Mouse (Mus musculus): ENCODE data around the gene Pex11g. TPM values are rescaled to one million over a fixed set of nuclear protein-coding genes. Genes with fewer than 3 reads are reported as not detected.
A peak's percentile ranks its signal among the peaks of the same experiment; 100 is the strongest.

The Pex11g gene
- 1 to 10 TPM in 1 of 2 experiments, under 1 TPM in 1; 0.59 to 1.2 TPM for total RNA-seq (2021)

DNA sequence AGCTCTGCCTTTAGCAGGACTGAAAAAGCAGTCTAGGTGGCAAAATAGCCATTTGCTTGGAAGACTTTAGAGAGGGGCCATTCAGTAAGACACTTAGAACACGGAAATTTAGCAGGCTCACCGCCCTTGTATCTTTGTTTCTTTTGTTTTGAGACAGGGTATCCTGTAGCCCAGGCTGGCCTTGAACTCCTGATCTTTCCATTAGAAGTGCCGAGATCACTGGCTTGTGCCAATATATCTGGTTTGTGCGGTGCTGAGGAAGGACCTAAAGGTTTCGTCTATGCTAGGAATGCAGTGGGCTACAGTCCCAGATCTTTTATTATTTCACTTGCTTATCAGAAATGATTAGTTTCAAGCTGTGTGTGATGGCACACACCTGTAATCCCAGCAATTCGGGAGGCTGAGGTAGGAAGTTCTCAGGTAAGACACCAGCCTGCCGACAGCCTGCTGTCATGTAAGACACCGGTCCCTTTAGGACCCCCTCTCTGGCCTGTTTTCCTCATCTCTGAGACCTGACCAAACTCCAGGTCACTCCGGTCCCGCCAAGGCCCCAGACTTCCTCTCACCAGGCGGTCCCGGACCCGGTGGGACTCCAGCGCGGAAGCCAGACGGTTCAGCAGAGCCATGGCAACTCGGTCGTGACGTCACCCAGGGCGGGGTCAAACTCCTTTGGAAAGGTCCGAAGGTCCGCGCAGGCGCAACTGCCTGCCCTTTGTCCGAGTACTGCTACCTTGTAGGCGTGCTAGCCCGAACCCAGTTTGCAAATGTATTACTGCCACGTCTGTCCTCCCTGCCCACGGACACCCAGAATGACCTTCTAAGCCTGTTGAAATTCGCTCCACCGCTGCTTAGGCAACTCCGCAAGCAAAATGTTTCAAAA, at the start of gene Pex11g:
TSS of gene Pex11g (minus strand) at position 675 of the 880 bp plus-strand sequence.
- peak; percentile 69 to 75 for DNase-seq (ENCODE audit: extremely low spot score in 1 of 2, low spot score in 1 of 2)

DNA sequence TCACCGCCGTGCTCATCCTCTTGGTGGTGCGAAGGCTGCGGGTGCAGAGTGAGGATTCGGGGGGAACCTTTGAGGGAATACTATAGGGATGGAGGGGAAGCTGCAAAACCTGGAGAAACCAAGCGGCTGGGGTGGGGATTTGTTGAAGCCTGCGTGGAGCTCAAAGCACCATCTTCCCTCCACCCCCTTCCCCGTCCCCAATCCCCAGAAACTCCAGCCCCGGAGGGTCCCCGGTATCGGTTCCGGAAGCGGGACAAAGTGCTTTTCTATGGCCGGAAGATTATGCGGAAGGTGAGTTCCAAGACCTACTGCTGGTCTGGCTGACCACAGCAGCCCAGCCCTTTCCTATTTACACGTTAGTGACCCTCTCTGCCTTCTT, 49.6 kb upstream of the Pex11g start:
- DNase-seq (ENCODE audit: extremely low spot score in 1 of 2, low spot score in 1 of 2) = no peak

DNA sequence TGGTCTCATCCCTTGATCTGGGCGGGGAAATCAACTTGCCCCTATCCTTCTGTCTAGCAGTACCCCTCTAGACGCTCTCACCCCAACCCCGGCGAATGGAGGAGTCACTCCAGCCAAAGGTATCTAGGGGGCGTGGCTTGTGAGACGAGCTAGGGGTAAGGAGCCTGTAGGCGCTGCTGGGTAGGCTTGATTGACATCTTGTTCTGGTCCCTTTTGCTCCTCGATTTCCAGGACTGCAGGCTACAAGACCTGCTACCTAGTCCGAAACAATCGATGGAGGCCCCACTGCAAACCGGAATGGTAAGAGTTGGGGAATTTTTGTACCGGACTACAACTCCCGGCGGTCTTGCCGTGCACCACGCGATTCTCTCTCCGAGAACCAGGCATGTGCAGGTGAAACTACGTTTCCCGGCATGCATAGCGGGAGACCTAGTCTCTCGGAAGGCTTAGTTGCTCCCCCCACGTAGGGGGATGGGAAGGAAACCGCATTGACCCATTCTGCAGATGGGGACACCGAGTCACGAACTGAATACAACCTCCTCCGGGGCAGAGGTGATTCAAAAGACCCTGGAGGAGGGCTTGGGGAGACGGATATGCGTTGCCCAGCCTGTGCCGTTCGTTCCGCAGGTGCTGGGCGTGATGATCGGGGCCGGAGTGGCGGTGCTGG, 49.1 kb upstream of the Pex11g start:
- peak; percentile 84 to 90 for DNase-seq (ENCODE audit: extremely low spot score in 1 of 2, low spot score in 1 of 2)

DNA sequence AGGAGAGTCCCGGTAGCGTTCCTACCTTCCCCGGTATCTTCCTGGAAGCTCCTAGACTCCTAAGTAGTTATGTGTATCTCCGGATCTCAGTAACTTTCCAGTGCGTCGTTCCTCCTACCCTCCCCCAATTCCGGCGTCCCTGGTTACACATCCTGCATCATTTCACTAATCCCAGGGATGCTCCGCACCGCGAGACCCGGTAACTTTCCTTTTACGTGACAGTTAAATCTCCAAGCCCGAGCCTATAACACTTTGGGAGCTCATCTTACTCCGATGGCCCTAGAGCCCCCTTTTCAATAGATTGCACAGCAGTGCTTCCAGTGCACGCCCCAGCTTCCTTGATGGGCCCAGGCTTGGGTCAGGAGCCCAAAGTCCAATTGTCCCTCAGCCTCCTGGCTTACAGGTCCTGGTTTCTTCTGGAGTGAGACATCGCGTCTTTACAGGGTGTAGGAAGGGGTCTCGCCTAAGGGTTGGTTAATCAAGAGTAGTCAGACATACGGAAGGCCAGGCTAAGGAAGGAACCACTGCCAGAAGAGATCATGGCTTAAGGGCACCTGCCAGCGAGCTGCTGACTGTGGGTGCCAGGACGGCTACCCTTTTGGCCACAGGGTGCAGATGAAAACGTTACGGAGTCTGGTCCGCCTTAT, 48.4 kb upstream of the Pex11g start:
- peak; percentile 26 to 49 for DNase-seq (ENCODE audit: extremely low spot score in 1 of 2, low spot score in 1 of 2)

DNA sequence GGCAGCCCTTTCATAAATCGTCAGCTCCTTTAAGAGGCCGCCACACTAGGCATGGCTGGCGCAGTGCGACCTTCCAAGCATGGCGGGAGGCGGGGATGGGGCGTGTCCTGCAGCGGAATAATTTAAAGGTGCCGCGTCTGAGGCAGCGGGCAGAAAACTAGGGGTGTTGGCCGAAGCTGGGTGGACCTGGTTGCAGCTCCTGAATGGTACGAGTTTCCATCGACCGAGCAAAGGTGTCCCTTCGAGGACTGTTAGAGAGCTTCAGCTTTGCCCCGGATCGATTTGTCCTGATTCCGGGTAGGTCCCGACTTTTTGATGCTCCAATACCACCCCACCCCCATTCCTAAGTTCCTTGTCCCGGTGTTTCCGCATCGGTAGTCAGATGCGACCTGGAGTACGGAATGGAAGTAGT, 47.8 kb upstream of the Pex11g start, which contains the start of gene Pnpla6:
TSS of gene Pnpla6 (plus strand) at position 125 of the 412 bp plus-strand sequence.
- DNase-seq (ENCODE audit: extremely low spot score in 1 of 2, low spot score in 1 of 2) = peak; percentile 78 to 83

DNA sequence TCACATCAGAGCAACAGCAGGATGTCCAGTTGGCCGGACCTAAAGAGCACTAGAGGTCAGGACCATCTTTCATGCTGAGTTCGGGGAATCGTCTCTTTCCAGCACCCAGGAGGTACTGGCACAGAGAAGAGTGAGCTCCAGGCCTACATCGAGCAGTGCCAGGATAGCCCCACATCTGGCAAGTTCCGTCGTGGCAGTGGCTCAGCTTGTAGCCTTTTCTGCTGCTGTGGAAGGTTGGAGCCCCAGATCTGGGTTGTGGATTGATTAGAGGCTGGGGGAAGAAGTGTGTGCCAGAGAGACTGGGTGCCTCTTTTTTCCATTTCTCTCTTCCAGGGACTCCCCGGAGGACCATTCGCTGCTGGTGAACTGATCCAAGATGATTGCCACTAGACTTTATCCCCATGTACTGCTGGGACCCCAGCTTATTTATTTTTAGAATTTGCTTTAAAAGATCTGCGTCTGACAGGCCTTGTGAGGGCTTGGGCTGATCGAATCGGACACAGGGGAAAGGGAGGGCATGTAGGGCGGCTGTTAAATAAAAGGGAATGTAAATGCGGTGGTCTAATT, 47.3 kb upstream of the Pex11g start:
- DNase-seq (ENCODE audit: extremely low spot score in 1 of 2, low spot score in 1 of 2) = peak in 1 of 2 experiments; percentile 8

DNA sequence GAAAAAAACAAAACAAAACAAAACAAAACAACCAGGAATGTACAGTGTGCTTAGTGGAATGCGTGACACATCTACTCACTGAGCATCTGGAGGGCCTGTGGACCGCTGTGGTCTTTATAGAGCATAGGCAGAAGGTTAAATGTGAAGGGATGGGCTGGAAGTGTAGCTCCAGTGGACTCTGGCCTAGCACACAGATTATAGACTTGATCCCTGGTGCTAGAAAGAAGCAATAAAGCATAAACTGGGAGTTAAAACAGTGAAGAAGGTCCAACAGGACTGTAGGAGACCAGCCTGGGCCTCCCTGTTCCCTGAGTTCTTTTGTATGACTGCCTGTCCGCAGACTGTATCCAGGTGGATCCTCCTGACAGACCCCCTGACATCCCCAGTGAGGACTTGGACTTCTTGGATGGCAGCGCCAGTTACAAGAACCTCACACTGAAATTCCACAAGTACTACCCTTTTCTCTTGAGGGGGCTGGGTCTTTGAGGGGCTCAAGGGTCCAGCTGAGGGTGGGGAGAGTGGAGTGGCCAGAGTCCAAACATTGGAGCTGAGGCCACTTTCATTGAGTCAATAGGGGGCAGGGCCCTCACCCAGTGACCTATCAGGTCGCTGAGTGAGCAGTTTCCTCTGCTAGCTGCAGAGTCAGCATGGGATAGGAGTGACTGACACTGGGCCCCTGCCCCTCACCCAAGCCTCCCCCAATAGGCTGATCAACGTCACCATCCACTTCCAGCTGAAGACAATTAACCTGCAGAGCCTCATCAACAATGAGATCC, 40.7 kb upstream of the Pex11g start:
- DNase-seq (ENCODE audit: extremely low spot score in 1 of 2, low spot score in 1 of 2) = no peak

DNA sequence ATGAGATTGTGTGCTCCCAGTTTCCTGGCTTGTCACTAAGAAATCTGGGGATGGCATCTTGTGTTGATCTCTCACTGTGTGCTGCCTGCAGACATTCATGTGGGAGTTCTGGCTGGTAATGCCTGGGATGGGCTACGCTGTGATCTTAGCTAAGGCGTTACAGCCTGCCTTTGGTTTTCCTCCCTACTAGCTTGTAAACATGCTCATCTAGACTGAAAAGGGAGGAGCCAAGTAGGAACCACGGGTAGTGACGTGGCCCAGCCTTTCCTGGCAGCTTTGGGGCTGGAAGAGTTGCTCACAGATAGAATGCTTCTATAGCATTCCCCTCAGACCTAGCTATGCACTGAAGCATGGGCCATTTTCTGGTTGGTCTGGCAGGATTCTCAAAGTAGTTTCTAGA, 34.7 kb upstream of the Pex11g start:
- peak in 1 of 2 experiments; percentile 20 for DNase-seq (ENCODE audit: extremely low spot score in 1 of 2, low spot score in 1 of 2)

DNA sequence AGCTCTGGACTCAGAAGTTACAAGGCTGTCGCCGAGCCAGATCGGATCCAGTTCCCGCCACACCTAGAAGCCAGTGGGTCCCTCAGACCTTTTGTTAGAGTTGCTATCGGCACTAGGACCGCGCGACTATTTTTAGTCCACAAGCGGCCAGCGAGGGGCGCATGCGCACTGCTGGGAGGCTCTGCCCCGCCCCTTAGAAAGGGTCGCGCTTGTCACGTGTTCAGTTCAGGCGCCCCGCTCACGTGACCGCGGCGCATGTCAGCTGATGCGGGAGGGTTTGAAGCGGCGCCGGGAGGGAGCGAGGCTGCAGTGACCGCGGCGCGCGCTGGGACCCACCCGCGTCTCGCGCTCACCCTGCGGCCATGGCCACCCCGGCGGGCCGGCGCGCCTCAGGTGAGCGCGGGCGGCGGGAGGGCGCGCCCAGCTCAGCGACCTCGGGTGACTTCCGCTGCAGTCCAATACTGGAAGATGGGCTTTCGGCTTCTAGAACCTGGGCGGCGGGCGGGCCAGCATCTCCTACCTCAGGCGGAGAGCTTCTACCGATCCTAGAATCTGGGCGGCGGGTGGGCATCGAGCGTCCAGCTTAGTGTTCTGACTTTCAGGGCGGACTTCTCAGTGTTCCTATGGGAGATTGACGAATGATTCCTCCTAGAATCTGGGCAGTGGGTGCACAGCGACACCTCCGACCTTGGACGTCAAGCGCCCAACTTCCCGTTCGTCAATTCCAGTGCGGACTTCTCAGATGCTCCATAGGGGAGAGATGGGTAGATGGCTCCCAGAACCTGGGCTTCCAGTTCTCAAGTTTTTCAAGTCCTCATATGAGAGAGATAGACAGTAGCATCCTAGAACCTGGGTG, 33.0 kb upstream of the Pex11g start, which contains the start of gene Mcoln1:
TSS of gene Mcoln1 (plus strand) at position 223 of the 856 bp plus-strand sequence.
- peak; percentile 92 to 95 for DNase-seq (ENCODE audit: extremely low spot score in 1 of 2, low spot score in 1 of 2)

DNA sequence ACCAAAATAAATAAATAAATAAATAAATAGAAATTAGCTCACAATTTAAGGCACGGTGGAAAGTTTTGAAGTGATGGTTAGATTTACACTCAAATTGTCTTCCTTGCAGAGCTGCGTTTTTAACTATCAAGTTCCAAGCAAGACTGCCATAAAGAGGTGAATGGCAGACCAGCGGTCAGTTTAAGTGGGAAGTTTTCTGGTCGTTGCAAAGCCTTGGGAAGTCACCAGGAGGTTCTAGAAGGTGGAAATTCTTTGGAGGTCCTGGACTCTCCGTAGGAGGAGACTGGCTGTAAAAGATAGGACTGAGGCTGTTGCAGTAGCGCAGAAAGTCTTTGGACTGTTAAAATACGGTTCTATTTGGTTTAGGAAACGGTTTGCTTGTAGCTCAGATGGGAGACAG, 32.3 kb upstream of the Pex11g start:
- no peak for DNase-seq (ENCODE audit: extremely low spot score in 1 of 2, low spot score in 1 of 2)

DNA sequence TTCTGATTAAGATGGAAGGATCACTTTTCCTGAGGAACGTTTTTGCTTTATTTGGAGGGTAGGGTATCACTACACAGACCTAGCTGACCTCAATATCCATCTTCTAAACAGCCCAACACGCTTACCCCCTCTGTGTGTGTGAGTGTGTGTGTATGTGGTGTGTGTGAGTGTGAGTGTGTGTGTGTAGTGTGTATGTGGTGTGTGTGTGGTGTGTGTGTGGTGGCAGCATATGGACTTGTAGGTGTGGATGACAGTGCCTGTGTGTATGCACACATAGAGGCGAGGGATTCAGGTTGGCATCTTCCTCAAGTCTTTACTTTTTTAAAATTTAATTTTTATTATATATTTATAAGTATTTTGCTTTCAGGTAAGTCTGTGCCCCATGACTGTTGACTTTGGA, 31.1 kb upstream of the Pex11g start:
- DNase-seq (ENCODE audit: extremely low spot score in 1 of 2, low spot score in 1 of 2) = no peak

DNA sequence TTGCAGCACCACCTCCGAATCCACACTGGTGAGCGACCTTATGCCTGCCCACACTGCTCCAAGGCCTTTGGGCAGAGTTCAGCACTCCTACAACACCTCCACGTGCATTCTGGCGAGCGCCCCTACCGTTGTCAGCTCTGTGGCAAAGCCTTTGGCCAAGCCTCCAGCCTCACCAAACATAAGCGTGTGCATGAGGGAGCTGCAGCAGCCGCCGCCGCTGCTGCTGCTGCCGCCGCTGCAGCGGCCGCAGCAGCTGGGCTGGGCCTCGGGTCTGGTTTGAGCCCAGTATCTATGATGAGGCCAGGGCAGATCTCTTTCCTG, 28.9 kb upstream of the Pex11g start:
- no peak for DNase-seq (ENCODE audit: extremely low spot score in 1 of 2, low spot score in 1 of 2)

DNA sequence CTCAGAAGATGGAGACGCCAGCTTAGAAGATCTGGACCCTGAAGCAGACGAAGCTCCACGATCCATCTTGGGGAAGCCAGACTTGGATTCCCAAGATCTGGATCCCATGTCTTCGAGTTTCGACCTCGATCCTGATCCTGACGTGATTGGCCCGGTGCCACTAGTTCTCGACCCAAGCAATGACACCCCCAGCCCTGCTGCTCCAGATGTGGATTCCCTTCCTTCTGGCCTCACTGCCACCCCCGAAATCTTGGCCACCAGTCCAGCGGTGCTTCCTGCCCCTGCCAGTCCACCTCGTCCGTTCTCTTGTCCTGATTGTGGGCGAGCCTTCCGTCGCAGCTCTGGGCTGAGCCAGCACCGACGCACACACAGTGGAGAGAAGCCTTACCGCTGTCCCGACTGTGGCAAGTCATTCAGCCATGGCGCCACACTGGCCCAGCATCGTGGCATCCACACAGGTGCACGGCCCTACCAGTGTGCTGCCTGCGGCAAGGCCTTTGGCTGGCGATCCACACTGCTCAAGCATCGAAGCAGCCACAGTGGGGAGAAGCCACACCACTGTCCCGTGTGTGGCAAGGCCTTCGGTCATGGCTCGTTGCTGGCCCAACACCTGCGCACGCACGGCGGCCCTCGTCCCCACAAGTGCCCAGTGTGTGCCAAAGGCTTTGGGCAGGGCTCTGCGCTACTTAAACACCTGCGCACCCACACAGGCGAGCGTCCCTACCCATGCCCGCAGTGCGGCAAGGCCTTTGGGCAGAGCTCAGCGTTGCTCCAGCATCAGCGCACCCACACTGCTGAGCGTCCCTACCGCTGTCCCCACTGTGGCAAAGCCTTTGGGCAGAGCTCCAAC, 28.3 kb upstream of the Pex11g start:
- DNase-seq (ENCODE audit: extremely low spot score in 1 of 2, low spot score in 1 of 2) = no peak

DNA sequence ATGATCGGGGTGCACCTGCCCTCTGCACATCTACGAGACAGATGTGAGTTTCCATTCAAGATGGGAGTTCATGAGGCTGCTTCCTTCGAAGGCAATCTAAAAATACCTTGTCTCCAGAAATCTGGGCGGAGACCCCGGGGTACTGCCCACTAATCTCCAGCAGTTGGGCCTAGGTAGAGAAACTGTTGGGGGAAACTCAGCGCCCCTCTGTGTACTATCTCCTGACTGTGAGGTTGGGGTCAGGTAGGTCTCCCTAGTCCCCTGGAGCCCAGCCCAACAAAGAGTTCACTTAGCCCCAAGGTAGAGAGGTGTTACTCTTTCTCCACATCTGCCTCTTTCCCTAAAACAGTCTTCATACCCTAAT, 26.3 kb upstream of the Pex11g start:
- DNase-seq (ENCODE audit: extremely low spot score in 1 of 2, low spot score in 1 of 2) = no peak

DNA sequence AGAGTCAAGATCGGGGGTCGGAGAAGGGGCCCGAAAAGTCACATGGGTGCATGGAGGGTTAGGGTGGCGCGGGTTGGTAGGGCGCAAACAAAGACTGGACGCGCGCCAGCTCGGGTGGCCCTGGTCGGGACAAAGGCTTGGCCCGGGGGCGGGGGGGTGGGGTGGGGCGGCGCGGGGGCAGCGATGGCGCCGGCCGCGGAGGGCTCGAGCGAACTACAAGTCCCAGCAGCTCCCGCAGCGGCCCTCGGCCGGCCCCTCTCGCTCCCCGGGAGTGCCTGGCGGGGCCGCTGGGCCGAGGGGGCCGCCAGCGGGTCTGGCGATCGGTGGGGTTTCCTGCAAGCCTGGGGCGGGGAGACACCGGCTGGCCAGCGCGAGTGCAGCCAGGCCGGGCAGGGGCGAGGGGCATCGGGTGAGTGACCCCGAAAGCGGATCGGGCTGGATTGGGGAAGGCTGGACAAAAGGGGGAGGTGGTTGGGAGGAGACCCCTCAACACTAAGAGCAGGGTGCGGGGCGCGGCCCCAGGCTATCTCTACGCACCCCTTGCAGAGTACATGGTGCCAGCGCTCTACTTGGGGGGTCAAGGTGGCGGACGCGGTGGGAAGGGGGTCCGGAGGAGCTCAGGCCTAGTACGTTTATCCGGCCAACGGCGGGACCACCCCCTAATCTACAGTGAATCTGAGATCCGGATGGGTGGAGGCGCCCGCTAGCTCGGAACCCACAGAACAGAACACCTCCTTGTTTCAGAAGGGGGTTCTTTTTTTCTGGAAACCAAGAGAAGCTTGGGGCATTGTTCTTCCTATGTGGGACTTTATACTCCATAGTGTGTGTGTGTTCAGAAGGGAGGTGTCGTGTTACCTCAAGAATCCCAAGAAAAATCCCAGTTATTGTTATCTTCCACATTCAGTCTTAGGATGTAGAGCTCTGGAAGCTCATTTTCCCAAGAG, 25.7 kb upstream of the Pex11g start, which contains the start of gene Zfp358:
TSS of gene Zfp358 (plus strand) at position 238 of the 944 bp plus-strand sequence.
- DNase-seq (ENCODE audit: extremely low spot score in 1 of 2, low spot score in 1 of 2) = peak; percentile 60 to 68

DNA sequence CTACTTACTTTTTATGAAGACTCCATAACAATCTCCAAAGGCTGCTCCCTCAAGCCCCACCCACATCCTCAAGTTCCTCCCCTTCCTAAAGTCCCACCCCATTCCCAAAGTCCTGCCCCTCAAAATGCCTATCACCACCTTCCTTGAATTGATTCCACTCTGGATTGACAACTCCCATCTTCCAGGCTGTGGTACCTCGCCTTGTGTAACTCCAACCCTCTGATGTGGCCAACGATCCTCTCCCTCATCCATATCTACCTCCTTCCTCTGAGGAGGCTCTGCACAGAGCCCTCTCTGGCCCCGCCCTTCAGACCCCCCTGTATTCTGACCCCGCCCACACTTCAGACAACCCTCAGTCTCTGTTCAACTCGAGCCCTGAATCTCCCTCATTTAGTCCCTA, 17.7 kb upstream of the Pex11g start:
- no peak for DNase-seq (ENCODE audit: extremely low spot score in 1 of 2, low spot score in 1 of 2)

DNA sequence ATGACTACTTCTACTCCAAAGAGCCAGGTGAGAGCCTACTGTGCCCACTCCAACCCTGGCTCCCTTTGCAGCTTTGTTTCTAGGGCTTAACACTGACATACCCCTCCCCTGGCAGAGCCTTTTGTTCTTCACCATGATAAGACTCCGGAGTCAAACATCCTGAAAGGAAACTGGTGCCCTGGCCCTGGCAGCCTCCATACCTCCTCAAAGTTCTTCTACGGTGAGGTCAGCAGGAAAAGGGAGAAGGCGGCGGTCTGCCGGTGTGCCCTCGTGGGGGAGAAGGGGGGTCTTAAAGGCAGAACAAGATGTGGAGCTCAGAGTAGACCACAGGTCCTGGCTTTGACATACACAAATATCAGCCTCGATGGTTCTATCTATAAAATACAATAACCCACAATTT, 16.1 kb upstream of the Pex11g start:
- DNase-seq (ENCODE audit: extremely low spot score in 1 of 2, low spot score in 1 of 2) = no peak

All from layer of hippocampus, postnatal 25 days (tissue).